Mouse (Mus musculus) kidney, adult 2 months (tissue): ENCODE measurements around the gene Smyd3. TPM values are rescaled to one million over a fixed set of nuclear protein-coding genes. Genes with fewer than 3 reads are reported as not detected.
A peak's percentile ranks its signal among the peaks of the same experiment; 100 is the strongest.

Experiments used
- DNase-seq: peaks from one replicate; pipeline ENCODE4 v3.0.0; 2021
- H3K27ac ChIP-seq: fragments of 200-500 bp; 2 replicates; pipeline ENCODE4 v1.5.1; 2012; ENCODE audit warnings: low read depth, low read length, control low read depth, inconsistent platforms; ENCODE audit not compliant: insufficient read depth
- H3K27me3 ChIP-seq: fragments of 200-500 bp; replicated peaks from 2 replicates; pipeline ENCODE4 v1.6.1; 2012; ENCODE audit warnings: mild to moderate bottlenecking, moderate library complexity, low read length, inconsistent platforms; ENCODE audit not compliant: control insufficient read depth, insufficient read depth
- H3K36me3 ChIP-seq: fragments of 200-500 bp; 2 replicates; pipeline ENCODE4 v1.6.1; 2012; ENCODE audit warnings: mild to moderate bottlenecking, moderate library complexity, low read length, inconsistent platforms; ENCODE audit not compliant: control insufficient read depth, insufficient read depth
- H3K4me1 ChIP-seq: fragments of 200-500 bp; 2 replicates; pipeline ENCODE4 v1.6.1; 2011; ENCODE audit warnings: low read length; ENCODE audit not compliant: control insufficient read depth, insufficient read depth
- H3K4me3 ChIP-seq: fragments of 200-500 bp; 2 replicates; pipeline ENCODE4 v1.5.1; 2011; ENCODE audit warnings: mild to moderate bottlenecking, low read depth, low read length, control low read depth; ENCODE audit not compliant: insufficient read depth
- CTCF ChIP-seq: fragments of 200-500 bp; conservative IDR thresholded peaks from 2 replicates; pipeline ENCODE4 v1.5.1; 2011; ENCODE audit warnings: low read depth, mild to moderate bottlenecking, control low read depth, low read length, moderate library complexity, mixed read lengths; ENCODE audit not compliant: insufficient read depth, insufficient read length
- POLR2A ChIP-seq: fragments of 200-500 bp; IDR thresholded peaks from one replicate; pipeline ENCODE4 v1.6.1; 2011; ENCODE audit warnings: low read depth, low read length, control low read depth
- WGBS: fragments of 180-500 bp; shearing (Covaris S2); methylation state at CpG from one replicate; pipeline ENCODE4 v1.1.7; 2018; 5-methylcytosine and 5-hydroxymethylcytosine counted together
- polyA plus RNA-seq: library from polyadenylated mRNA; depleted of rRNA; stranded (reverse); fragments of >200 nt; gene quantifications from 2 replicates; pipeline ENCODE4 v1.2.3, GENCODE M21; 2012

Smyd3 gene
- polyA plus RNA-seq, 1 experiment = 5.2 TPM

- no peaks in the 10 kb centered on the region for H3K36me3 ChIP-seq
- no peaks in the 10 kb centered on the region for H3K27me3 ChIP-seq
- peak overlapping the region; percentile 68; the same call in 1 of the 2 replicates for H3K27ac ChIP-seq
- no peak for TF ChIP-seq POLR2A
- TF ChIP-seq CTCF = no peak
- H3K4me3 ChIP-seq = no peak overlapping the region
- peak; percentile 63 for DNase-seq
- peaks cover 13% of the 10 kb centered on the region for H3K4me1 ChIP-seq
- WGBS = 50% methylated on average over 6 of the region's 6 CpGs
Measured at GRCm38 (mm10) chr1:179354250-179354649, 163.6 kb downstream of the Smyd3 start.

GRCm38 (mm10) chr1:179345318-179345925, 172.4 kb downstream of the Smyd3 start:
- Histone ChIP-seq H3K27me3 (no peaks in the 10 kb centered on the region), H3K4me3 (no peak overlapping the region), H3K27ac (no peak overlapping the region), H3K4me1 (no peaks in the 10 kb centered on the region), H3K36me3 (no peaks in the 10 kb centered on the region)
- no peak for DNase-seq
- 70% methylated on average over 2 of the region's 2 CpGs for WGBS
- TF ChIP-seq POLR2A (no peak), CTCF (no peak)

- Histone ChIP-seq H3K27ac (no peak overlapping the region), H3K27me3 (no peaks in the 10 kb centered on the region), H3K4me1 (no peaks in the 10 kb centered on the region), H3K36me3 (no peaks in the 10 kb centered on the region), H3K4me3 (no peak overlapping the region)
- TF ChIP-seq CTCF (no peak), POLR2A (no peak)
- no peak for DNase-seq
- 95% methylated on average over 17 of the region's 17 CpGs for WGBS
Measured at GRCm38 (mm10) chr1:179343426-179343825, 174.4 kb downstream of the Smyd3 start.

GRCm38 (mm10) chr1:179341589-179341988, 176.3 kb downstream of the Smyd3 start:
- no peak overlapping the region for H3K27ac ChIP-seq
- TF ChIP-seq CTCF (no peak), POLR2A (no peak)
- no peaks in the 10 kb centered on the region for H3K36me3 ChIP-seq
- H3K27me3 ChIP-seq = no peaks in the 10 kb centered on the region
- no peak overlapping the region for H3K4me3 ChIP-seq
- H3K4me1 ChIP-seq = no peaks in the 10 kb centered on the region
- peak; percentile 14 for DNase-seq
- 65% methylated on average over 1 of the region's 1 CpGs for WGBS

GRCm38 (mm10) chr1:179339066-179339465, 178.8 kb downstream of the Smyd3 start:
- 64% methylated on average over 3 of the region's 3 CpGs for WGBS
- TF ChIP-seq POLR2A (no peak), CTCF (no peak)
- H3K4me1 ChIP-seq = no peaks in the 10 kb centered on the region
- no peak for DNase-seq
- no peak overlapping the region for H3K27ac ChIP-seq
- no peak overlapping the region for H3K4me3 ChIP-seq
- H3K27me3 ChIP-seq = no peaks in the 10 kb centered on the region
- no peaks in the 10 kb centered on the region for H3K36me3 ChIP-seq

- TF ChIP-seq CTCF (no peak), POLR2A (no peak)
- no peaks in the 10 kb centered on the region for H3K36me3 ChIP-seq
- DNase-seq = no peak
- WGBS = 94% methylated on average over 5 of the region's 5 CpGs
- H3K4me3 ChIP-seq = no peak overlapping the region
- H3K27me3 ChIP-seq = no peaks in the 10 kb centered on the region
- H3K27ac ChIP-seq = no peak overlapping the region
- no peaks in the 10 kb centered on the region for H3K4me1 ChIP-seq
Measured at GRCm38 (mm10) chr1:179337529-179337928, 180.3 kb downstream of the Smyd3 start.

- Histone ChIP-seq H3K4me1 (0 out of 2 replicates have a peak, but pooled peaks cover 4% of the 10 kb centered on the region), H3K27ac (no peak overlapping the region), H3K4me3 (no peak overlapping the region), H3K36me3 (no peaks in the 10 kb centered on the region), H3K27me3 (no peaks in the 10 kb centered on the region)
- WGBS = 95% methylated on average over 3 of the region's 3 CpGs
- DNase-seq = no peak
- TF ChIP-seq CTCF (no peak), POLR2A (no peak)
Measured at GRCm38 (mm10) chr1:179326965-179327308, 190.9 kb downstream of the Smyd3 start.
